Mouse (Mus musculus): ENCODE data around the gene Cwf19l1. TPM values are rescaled to one million over a fixed set of nuclear protein-coding genes. Genes with fewer than 3 reads are reported as not detected.

The Cwf19l1 gene
- total RNA-seq, 2 experiments from 2014 or later, result 15.7 to 27.6 TPM

DNA sequence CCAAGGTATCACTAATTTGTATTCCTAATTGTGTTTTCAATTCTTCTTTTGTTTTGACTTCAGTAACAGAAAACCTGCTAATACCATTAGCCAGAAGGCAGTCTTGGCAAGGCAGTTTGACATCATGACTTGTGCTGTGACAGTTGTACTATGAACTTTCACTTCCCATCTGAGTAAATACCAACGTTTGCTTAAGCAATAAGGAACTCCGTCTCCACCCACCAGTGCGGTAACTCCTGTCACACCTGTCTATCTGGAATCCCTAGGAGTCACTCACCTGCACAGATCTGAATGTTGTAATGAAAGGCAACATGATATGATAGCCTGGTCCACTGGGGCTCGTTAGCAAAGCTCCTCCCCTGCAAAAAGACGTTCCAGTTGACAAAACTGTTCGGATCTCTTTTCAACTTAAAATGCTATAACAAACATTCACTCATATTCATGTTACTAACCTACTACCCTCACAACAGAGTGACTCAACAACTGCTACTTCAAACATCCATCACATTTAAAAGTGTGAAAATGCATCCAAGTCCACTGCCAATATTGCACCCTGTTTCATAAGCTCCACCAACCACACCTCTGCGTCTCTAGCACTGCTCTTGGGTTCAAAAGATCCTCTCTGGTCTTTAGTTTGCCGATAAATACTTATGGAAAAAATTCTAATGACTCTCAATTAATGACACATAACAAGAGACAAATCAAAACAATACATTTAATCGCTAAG, 68.2 kb downstream of the Cwf19l1 start:
- DNase-seq (ENCODE audit: low spot score in 2 of 2), result no peak

DNA sequence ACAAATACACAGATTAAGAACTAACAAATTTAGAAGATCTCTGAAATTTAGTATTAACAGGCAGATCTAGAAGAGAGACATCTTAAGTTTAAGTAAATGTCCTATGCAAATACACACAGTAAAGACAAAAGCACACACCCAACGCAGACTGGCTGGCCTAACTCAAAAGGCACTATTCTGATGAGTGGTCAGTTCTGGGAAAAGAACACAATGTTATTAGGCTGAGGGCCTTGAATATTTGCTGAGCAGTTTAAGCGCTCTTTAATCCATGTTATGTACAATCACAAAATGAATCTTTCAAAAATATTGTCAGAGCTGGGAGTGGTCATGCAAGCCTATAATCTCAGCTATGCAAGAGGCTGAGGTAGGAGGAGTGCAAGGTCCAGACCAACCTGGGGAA, 70.9 kb downstream of the Cwf19l1 start:
- no peak for DNase-seq (ENCODE audit: low spot score in 2 of 2)

DNA sequence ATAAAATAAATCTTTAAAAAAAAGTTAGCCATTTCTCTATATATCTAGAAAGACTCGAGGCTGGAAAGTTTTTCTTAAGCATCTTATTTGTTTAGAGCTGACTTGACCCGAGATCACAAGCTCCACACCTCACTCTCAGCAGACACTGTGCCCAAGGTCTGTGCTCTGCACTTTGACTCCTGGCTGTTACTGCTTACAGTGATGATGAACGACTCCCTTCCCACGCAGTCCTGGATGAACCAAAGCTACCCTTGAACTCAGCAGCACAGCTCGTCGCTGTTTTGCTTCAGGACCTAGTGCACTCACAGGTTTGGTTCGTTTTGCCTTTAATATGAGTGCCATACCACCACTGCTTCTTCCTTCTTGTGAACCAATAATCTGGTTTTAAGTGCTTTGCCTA, 71.9 kb downstream of the Cwf19l1 start:
- no peak for DNase-seq (ENCODE audit: low spot score in 2 of 2)

- no peak for DNase-seq (ENCODE audit: low spot score in 2 of 2)
Observed at GRCm38 (mm10) chr19:44060226-44060625, 75.5 kb downstream of the Cwf19l1 start.

Other genes starting within 250 kb of the Cwf19l1 start
- 10 to 100 TPM; 12.1 to 13.5 TPM for gene Dnmbp, start 195.7 kb downstream of the Cwf19l1 start, total RNA-seq (2021)
- not detected for gene Cpn1, start 149.3 kb downstream of the Cwf19l1 start, total RNA-seq (2021)
- 1 to 10 TPM in 1 of 2 experiments, under 1 TPM in 1; 0.32 to 1.2 TPM for gene Cyp2c23, start 106.7 kb downstream of the Cwf19l1 start, total RNA-seq (2021)
- 10 to 100 TPM; 17.7 to 28.0 TPM for gene Erlin1, start 66.1 kb downstream of the Cwf19l1 start, total RNA-seq (2021)
- gene Chuk, start 28.4 kb downstream of the Cwf19l1 start, total RNA-seq (2021), result 10 to 100 TPM; 44.5 to 94.4 TPM
- gene Bloc1s2, start 10.6 kb upstream of the Cwf19l1 start, total RNA-seq (2021), result 10 to 100 TPM; 27.4 to 32.9 TPM
- not detected for gene Pkd2l1, start 56.6 kb upstream of the Cwf19l1 start, total RNA-seq (2021)
- under 1 TPM in 1 of 2 experiments, not detected in 1; 0.22 TPM for gene Scd3, start 67.4 kb upstream of the Cwf19l1 start, total RNA-seq (2021)
- 100 to 1,000 TPM; 836 to 847 TPM for gene Scd2, start 157.8 kb upstream of the Cwf19l1 start, total RNA-seq (2021)
- gene Scd4, start 197.2 kb upstream of the Cwf19l1 start, total RNA-seq (2021), result 10 to 100 TPM in 1 of 2 experiments, 1 to 10 TPM in 1; 5.2 to 15.0 TPM

Data from adrenal gland, adult 18-20 months (tissue).